ENCODE assay signal across 14 mouse cellular contexts in genomic region chr12:81828355-81828754, GRCm38 (mm10).
"Had no signal": no experiment of that assay in that cellular context is flagged by ENCODE, and none has a peak within 500 bp of the region (broad histone marks: within the 10 kb centered on the region; RNA-seq: fewer than 3 reads in every experiment).

No protein-coding gene starts in this region.

- H3K36me3 ChIP-seq: liver, embryonic 13.5 days had no signal

- H3K4me3 ChIP-seq: layer of hippocampus, adult 2 months; liver, embryonic 13.5 days had no signal

- H3K27ac ChIP-seq: kidney, postnatal 0 days; layer of hippocampus, adult 2 months; liver, embryonic 13.5 days had no signal

- H3K4me1 ChIP-seq: liver, embryonic 13.5 days had no signal

- H3K27me3 ChIP-seq: liver, embryonic 13.5 days had no signal

- H3K4me2 ChIP-seq: liver, embryonic 13.5 days; midbrain, embryonic 11.5 days had no signal

- H3K9ac ChIP-seq: liver, embryonic 13.5 days had no signal

- DNase-seq: kidney, adult 9 months; kidney, postnatal 25 days; layer of hippocampus, adult 9-11 months; liver, embryonic 13.5 days; lung, adult 2 months; lung, postnatal 14 days; lung, postnatal 4 days; midbrain, embryonic 14.5 days; right cerebral cortex, postnatal 25 days; thymus, adult 18-20 months; thymus, postnatal 36 days had no signal

- H3K9me3 ChIP-seq: liver, embryonic 13.5 days had no signal
